Mouse (Mus musculus) limb, embryonic 10.5 days (tissue): ENCODE measurements around the gene Abcg3. TPM values are rescaled to one million over a fixed set of nuclear protein-coding genes. Genes with fewer than 3 reads are reported as not detected.

Experiments
- polyA plus RNA-seq: library from polyadenylated mRNA; unstranded; fragments of >200 nt; fragmentation: Nextera tagmentation; extraction: Ambion mirVana; gene quantifications from 2 replicates; pipeline ENCODE4 v1.2.1, GENCODE M21; 2016

Gene Abcg3
- polyA plus RNA-seq, 1 experiment from 2014 or later, result 0.23 TPM

Other genes with a start within 250 kb of the Abcg3 start
- gene Zfp951, start 122.6 kb downstream of the Abcg3 start, polyA plus RNA-seq, result 3.1 and 3.4 TPM in 2 replicates
- 0.75 and 0.81 TPM in 2 replicates for gene Gbp9, start 156.8 kb upstream of the Abcg3 start, polyA plus RNA-seq
- gene Gbp8, start 156.8 kb upstream of the Abcg3 start, polyA plus RNA-seq, result 0.21 TPM in 1 of 2 replicates, not detected in the other
- gene Gbp4, start 156.9 kb upstream of the Abcg3 start, polyA plus RNA-seq, result 0.11 and 0.14 TPM in 2 replicates